Mouse (Mus musculus) ES-Bruce4 (cell line): ENCODE data around the gene Ascl2. TPM values are rescaled to one million over a fixed set of nuclear protein-coding genes. Genes with fewer than 3 reads are reported as not detected.

ENCODE experiments used
- H3K27ac ChIP-seq: 2 replicates; pipeline ENCODE4 v1.5.1; 2012; ENCODE audit warnings: low read length, inconsistent platforms; ENCODE audit not compliant: insufficient read depth
- H3K27me3 ChIP-seq: 2 replicates; pipeline ENCODE4 v1.6.1; 2012; ENCODE audit warnings: mild to moderate bottlenecking, low read length, inconsistent platforms; ENCODE audit not compliant: control insufficient read depth, poor library complexity, insufficient read depth, severe bottlenecking
- H3K36me3 ChIP-seq: 2 replicates; pipeline ENCODE4 v1.6.1; 2012; ENCODE audit warnings: inconsistent platforms, mild to moderate bottlenecking, low read length, moderate library complexity; ENCODE audit not compliant: control insufficient read depth, poor library complexity, insufficient read depth, severe bottlenecking
- H3K4me1 ChIP-seq: one replicate; pipeline ENCODE4 v1.8.1; 2011; ENCODE audit warnings: low read length; ENCODE audit not compliant: control insufficient read depth, insufficient read depth
- H3K4me3 ChIP-seq: 2 replicates; pipeline ENCODE4 v1.5.1; 2011; ENCODE audit warnings: low read depth, mild to moderate bottlenecking, low read length
- H3K9ac ChIP-seq: 2 replicates; pipeline ENCODE4 v1.6.1; 2012; ENCODE audit warnings: low read depth, mild to moderate bottlenecking, inconsistent platforms; ENCODE audit not compliant: poor library complexity, severe bottlenecking
- H3K9me3 ChIP-seq: replicated peaks from 2 replicates; pipeline ENCODE4 v1.6.1; 2012; ENCODE audit warnings: mild to moderate bottlenecking, low read length, inconsistent platforms; ENCODE audit not compliant: control insufficient read depth, poor library complexity, insufficient read depth, severe bottlenecking
- CTCF ChIP-seq: IDR thresholded peaks from one replicate; pipeline ENCODE4 v1.8.1; 2011; ENCODE audit warnings: low read depth, low read length
- EP300 ChIP-seq: IDR thresholded peaks from 2 replicates; pipeline ENCODE4 v1.6.1; 2011; ENCODE audit warnings: low read depth, low read length; ENCODE audit not compliant: insufficient read depth
- POLR2A ChIP-seq: IDR thresholded peaks from one replicate; pipeline ENCODE4 v1.8.1; 2011; ENCODE audit warnings: low read length; ENCODE audit not compliant: insufficient read depth
- polyA plus RNA-seq: library from polyadenylated mRNA; stranded (reverse); fragments of >200 nt; gene quantifications from 2 replicates; pipeline ENCODE4 v1.2.4, GENCODE M21; 2011; ENCODE audit warnings: low read depth; ENCODE audit not compliant: missing spikeins, insufficient read depth, insufficient read length

Gene Ascl2
- polyA plus RNA-seq, 1 experiment, result 1.9 TPM

GRCm38 (mm10) chr7:143008370-143008926, 39.4 kb upstream of the Ascl2 start:
- Histone ChIP-seq H3K4me1 (peaks cover 17% of the 10 kb centered on the region), H3K27ac (peak overlapping the region; percentile 67), H3K9ac (0 out of 2 replicates have a peak overlapping the region, but pooled peaks have one; percentile 13), H3K4me3 (peak overlapping the region; percentile 6), H3K9me3 (no peaks in the 10 kb centered on the region), H3K27me3 (no peaks in the 10 kb centered on the region), H3K36me3 (no peaks in the 10 kb centered on the region)
- TF ChIP-seq POLR2A (no peak), CTCF (no peak), EP300 (no peak)

- peaks cover 17% of the 10 kb centered on the region for H3K4me1 ChIP-seq
- H3K36me3 ChIP-seq, result no peaks in the 10 kb centered on the region
- no peaks in the 10 kb centered on the region for H3K27me3 ChIP-seq
- H3K9ac ChIP-seq, result peak overlapping the region; percentile 60
- no peaks in the 10 kb centered on the region for H3K9me3 ChIP-seq
- peak overlapping the region; percentile 55 for H3K4me3 ChIP-seq
- peak; percentile 87 for TF ChIP-seq CTCF
- TF ChIP-seq POLR2A, result no peak
- 0 out of 2 replicates have a peak, but pooled peaks have one; percentile 44 for TF ChIP-seq EP300
- H3K27ac ChIP-seq, result peak overlapping the region; percentile 67
Observed at GRCm38 (mm10) chr7:143007599-143008369, 38.7 kb upstream of the Ascl2 start.

- H3K36me3 ChIP-seq, result no peaks in the 10 kb centered on the region
- TF ChIP-seq EP300, result no peak
- TF ChIP-seq POLR2A, result no peak
- no peak for TF ChIP-seq CTCF
- H3K4me1 ChIP-seq, result peaks cover 12% of the 10 kb centered on the region
- no peaks in the 10 kb centered on the region for H3K27me3 ChIP-seq
- peak overlapping the region; percentile 55 for H3K4me3 ChIP-seq
- peak overlapping the region; percentile 32 for H3K27ac ChIP-seq
- no peaks in the 10 kb centered on the region for H3K9me3 ChIP-seq
- H3K9ac ChIP-seq, result peak overlapping the region; percentile 60
Observed at GRCm38 (mm10) chr7:143006756-143007598, 37.9 kb upstream of the Ascl2 start.

GRCm38 (mm10) chr7:143006097-143006755, 37.2 kb upstream of the Ascl2 start:
- Histone ChIP-seq H3K27me3 (no peaks in the 10 kb centered on the region), H3K36me3 (no peaks in the 10 kb centered on the region), H3K9me3 (no peaks in the 10 kb centered on the region), H3K4me1 (peaks cover 9% of the 10 kb centered on the region), H3K9ac (peak overlapping the region; percentile 60), H3K4me3 (no peak overlapping the region), H3K27ac (peak overlapping the region; percentile 16; the same call in 1 of the 2 replicates)
- TF ChIP-seq POLR2A (no peak), EP300 (0 out of 2 replicates have a peak, but pooled peaks have one; percentile 25)

GRCm38 (mm10) chr7:143005344-143006096, 36.5 kb upstream of the Ascl2 start:
- Histone ChIP-seq H3K4me3 (no peak overlapping the region), H3K9ac (no peak overlapping the region), H3K27ac (no peak overlapping the region), H3K27me3 (no peaks in the 10 kb centered on the region), H3K9me3 (no peaks in the 10 kb centered on the region), H3K36me3 (no peaks in the 10 kb centered on the region), H3K4me1 (peaks cover 6% of the 10 kb centered on the region)
- TF ChIP-seq POLR2A (no peak), CTCF (no peak)
